Mouse (Mus musculus) cerebellum, adult (tissue): ENCODE measurements around the gene Txnrd1.
A peak's percentile ranks its signal among the peaks of the same experiment; 100 is the strongest.

Experiments
- ATAC-seq: cut with Nextera tagmentation; 2 replicates; pipeline ENCODE4 v1.9.2; 2017; ENCODE audit warnings: mild to moderate bottlenecking, moderate library complexity, mixed read lengths; ENCODE audit not compliant: insufficient number of reproducible peaks, low FRiP score, low TSS enrichment

Txnrd1 gene

GRCm38 (mm10) chr10:82833926-82834325, at the start of gene Txnrd1:
Gene Txnrd1 (plus strand): TSS chr10:82833951.
- ATAC-seq, result no peak

DNA sequence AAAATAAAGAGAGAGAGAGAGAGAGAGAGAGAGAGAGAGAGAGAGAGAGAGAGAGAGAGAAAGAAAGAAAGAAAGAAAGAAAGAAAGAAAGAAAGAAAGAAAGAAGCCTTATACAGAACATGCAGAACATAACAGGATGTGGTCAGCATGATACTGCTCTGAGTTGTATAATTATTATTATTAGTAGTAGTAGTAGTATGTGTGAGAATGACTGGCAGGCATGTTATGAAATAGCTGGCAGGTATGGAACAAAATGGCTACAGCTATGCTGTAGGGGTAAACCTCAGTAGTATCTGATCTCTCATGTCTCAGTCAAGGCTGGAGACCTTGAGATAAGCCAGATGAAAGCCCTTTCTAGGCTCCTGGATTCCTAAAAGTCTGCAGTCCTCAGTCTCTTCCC, 44.6 kb upstream of the Txnrd1 start:
- ATAC-seq, result no peak

DNA sequence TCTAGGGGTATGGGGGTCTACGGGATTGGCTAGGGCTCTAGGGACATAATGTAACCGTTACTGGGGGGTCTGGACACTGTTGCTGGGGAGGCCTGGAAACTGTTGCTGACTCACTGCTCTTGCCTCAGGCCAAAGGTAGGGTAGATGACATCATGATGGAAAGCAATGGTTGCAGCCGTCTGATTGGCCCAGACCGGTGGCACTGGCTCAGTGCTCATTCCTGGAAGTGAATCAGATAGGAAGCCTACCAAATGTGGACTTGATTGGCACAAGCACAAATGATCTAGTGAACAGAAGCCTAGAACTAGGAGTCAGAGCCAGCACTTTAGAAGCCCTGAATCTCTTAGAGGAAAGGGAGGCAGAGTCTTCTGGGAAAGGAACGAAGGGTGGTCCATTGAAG, 43.2 kb upstream of the Txnrd1 start:
- no peak for ATAC-seq

DNA sequence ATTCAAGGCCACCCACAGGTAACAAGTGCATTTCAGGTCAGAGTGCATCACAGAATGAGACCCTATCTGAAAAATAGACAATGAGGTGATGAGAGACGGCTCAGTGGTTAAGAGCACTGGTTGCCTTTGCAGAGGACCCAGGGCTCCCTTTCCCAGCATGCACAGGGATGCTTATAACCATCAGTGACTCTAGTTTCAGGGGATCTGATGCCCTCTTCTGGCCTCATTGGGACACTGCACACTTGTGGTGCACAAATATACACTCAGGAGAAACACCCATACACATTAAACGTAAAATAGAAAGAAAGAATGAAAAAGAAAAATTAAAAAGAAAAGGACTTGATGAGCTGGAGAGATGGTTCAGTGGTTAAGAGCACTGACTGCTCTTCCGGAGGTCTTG, 42.0 kb upstream of the Txnrd1 start:
- ATAC-seq, result no peak

DNA sequence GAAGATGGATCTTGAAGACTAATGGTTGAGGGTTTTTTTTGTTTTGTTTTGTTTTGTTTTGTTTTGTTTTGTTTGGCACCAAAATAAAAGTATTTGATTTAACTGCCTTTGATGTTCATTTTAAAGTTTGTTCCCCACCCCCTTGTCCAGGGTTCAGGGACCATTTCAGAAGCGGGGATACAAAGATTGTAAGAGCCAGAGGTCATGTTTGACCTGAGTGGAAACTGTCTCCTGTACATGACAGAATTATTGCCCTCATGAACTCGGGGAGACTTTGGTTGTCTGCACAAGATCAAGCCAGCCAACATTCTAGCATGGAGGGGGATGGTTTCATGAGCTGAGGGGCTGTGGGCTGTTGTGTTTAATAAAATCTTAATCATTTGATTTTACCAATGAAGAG, 41.4 kb upstream of the Txnrd1 start:
- no peak for ATAC-seq

- ATAC-seq, result peak; percentile 91
Measured at GRCm38 (mm10) chr10:82795071-82795731, 38.5 kb upstream of the Txnrd1 start.

- ATAC-seq, result no peak
Measured at GRCm38 (mm10) chr10:82795767-82796166, 38.0 kb upstream of the Txnrd1 start.

- ATAC-seq, result no peak
Measured at GRCm38 (mm10) chr10:82796471-82797118, 37.2 kb upstream of the Txnrd1 start.

GRCm38 (mm10) chr10:82797119-82797491, 36.6 kb upstream of the Txnrd1 start:
- ATAC-seq, result no peak

- ATAC-seq, result no peak
Measured at GRCm38 (mm10) chr10:82798312-82798933, 35.3 kb upstream of the Txnrd1 start.

GRCm38 (mm10) chr10:82800094-82800493, 33.7 kb upstream of the Txnrd1 start:
- ATAC-seq, result no peak

GRCm38 (mm10) chr10:82804396-82804795, 29.4 kb upstream of the Txnrd1 start:
- no peak for ATAC-seq

- no peak for ATAC-seq
Measured at GRCm38 (mm10) chr10:82805111-82805510, 28.6 kb upstream of the Txnrd1 start.

DNA sequence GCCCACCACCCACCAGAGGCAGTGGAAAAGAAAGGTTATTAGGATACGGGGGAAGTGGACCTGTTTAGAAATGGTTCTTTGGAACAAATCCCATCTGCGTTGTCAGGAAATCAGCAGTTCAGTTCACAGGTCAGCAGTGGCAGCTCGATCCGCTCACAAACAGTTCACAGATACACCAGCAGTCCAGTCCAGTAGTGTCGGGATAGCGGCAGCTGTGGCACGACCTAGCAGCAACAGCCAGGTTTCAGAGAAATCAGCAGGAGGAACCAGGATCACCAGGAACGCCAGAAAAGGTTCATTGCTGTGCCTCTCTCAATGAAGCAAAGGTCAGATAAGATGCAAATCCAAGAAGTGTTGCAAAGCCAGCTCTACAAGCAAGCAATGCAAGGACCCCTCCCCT, 27.3 kb upstream of the Txnrd1 start:
- no peak for ATAC-seq

- no peak for ATAC-seq
Measured at GRCm38 (mm10) chr10:82807238-82807637, 26.5 kb upstream of the Txnrd1 start.

GRCm38 (mm10) chr10:82808155-82808554, 25.6 kb upstream of the Txnrd1 start:
- no peak for ATAC-seq

GRCm38 (mm10) chr10:82808891-82809290, 24.9 kb upstream of the Txnrd1 start:
- no peak for ATAC-seq

DNA sequence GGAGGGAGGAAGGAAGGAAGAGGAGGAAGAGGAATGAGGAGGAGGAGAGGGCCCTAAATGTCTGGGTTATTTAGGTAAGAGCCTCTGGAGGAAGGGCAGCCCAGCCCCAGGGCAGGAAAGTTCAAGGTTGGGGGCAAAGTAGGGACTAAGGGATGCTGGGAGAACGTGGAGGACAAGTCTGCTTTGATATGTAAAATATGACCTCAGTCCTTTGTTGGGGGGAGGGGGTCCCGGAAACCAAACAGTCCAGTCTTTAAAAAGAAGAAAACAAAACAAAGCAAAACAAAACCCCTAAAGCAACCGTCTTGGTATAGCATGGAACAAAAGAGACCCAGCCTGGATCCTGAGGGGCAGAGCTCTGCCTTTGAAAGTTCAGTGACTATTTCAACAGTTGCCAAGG, 24.4 kb upstream of the Txnrd1 start:
- no peak for ATAC-seq

- ATAC-seq, result peak; percentile 70; the same call in 1 of the 2 replicates
Measured at GRCm38 (mm10) chr10:82811855-82812431, 21.8 kb upstream of the Txnrd1 start.

DNA sequence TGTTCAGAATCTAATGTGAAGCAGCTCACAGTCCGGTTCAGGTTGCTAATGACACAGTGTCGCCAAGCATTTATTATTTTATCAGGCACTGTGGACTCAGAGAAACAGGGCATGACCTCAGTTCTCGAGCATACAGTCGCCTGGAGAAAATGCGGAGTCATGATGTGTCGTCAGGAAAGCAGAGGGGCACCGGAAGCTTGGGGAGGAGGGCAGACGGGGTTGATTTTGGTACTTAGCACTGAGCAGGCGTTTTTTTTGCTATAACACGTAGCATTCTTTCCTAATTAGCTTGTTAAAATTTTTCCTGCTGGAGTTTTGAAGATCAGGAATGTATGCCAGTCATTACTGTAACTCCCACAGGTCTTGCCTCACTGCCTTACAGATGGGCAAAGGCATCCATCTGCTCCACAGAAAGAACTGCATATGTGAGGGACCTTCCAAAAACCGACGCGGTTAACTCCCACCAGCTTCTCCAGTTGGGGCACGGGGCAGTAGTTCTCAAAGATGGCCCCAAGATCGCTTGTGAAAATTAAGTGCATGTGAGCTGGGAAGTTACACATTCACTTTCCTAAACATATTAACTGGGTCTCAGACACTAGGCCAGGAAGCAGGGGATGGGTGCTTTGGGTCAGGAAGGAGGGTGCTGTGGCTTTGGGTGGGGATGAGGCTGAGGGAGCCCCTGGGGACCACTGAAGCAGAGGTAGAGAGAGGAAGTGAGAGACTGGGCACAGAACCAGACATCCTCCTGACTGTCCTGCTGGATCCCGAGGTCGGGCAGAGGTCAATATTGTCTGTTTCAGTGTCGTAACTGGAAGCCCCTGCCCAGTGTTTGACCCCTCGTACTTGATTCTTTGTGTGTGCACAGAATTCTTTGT, 19.4 kb upstream of the Txnrd1 start:
- ATAC-seq, result no peak
